Mouse (Mus musculus) testis, adult 2 months (tissue): ENCODE measurements around the gene Ramp3. TPM values are rescaled to one million over a fixed set of nuclear protein-coding genes. Genes with fewer than 3 reads are reported as not detected.
A peak's percentile ranks its signal among the peaks of the same experiment; 100 is the strongest.

Source experiments
- H3K27ac ChIP-seq: fragments of 200-500 bp; 2 replicates; pipeline ENCODE4 v1.5.1; 2012; ENCODE audit warnings: low read depth, low read length; ENCODE audit not compliant: control insufficient read depth, insufficient read depth
- H3K27me3 ChIP-seq: fragments of 200-500 bp; 2 replicates; pipeline ENCODE4 v1.6.1; 2012; ENCODE audit warnings: mild to moderate bottlenecking, low read length, moderate library complexity; ENCODE audit not compliant: control insufficient read depth, insufficient read depth
- H3K36me3 ChIP-seq: fragments of 200-500 bp; 2 replicates; pipeline ENCODE4 v1.6.1; 2012; ENCODE audit warnings: mild to moderate bottlenecking, low read length; ENCODE audit not compliant: control insufficient read depth, insufficient read depth
- H3K4me1 ChIP-seq: fragments of 200-500 bp; 2 replicates; pipeline ENCODE4 v1.6.1; 2012; ENCODE audit warnings: low read length; ENCODE audit not compliant: control insufficient read depth, insufficient read depth
- H3K4me3 ChIP-seq: fragments of 200-500 bp; 2 replicates; pipeline ENCODE4 v1.5.1; 2012; ENCODE audit warnings: low read depth, mild to moderate bottlenecking, low read length, moderate library complexity, mixed read lengths; ENCODE audit not compliant: control insufficient read depth
- CTCF ChIP-seq: fragments of 200-500 bp; IDR thresholded peaks from 2 replicates; pipeline ENCODE4 v1.5.1; 2012; ENCODE audit warnings: low read depth, mild to moderate bottlenecking, inconsistent platforms, low read length, moderate library complexity; ENCODE audit not compliant: control insufficient read depth, insufficient read depth, insufficient replicate concordance
- POLR2A ChIP-seq: fragments of 200-500 bp; IDR thresholded peaks from 2 replicates; pipeline ENCODE4 v1.6.1; 2012; ENCODE audit warnings: low read depth, mild to moderate bottlenecking, inconsistent platforms, low read length, moderate library complexity; ENCODE audit not compliant: control insufficient read depth
- polyA plus RNA-seq: library from polyadenylated mRNA; depleted of rRNA; stranded (reverse); fragments of >200 nt; gene quantifications from 2 replicates; pipeline ENCODE4 v1.2.3, GENCODE M21; 2012; rRNA removed

The Ramp3 gene
- polyA plus RNA-seq, 1 experiment: 11.2 TPM

DNA sequence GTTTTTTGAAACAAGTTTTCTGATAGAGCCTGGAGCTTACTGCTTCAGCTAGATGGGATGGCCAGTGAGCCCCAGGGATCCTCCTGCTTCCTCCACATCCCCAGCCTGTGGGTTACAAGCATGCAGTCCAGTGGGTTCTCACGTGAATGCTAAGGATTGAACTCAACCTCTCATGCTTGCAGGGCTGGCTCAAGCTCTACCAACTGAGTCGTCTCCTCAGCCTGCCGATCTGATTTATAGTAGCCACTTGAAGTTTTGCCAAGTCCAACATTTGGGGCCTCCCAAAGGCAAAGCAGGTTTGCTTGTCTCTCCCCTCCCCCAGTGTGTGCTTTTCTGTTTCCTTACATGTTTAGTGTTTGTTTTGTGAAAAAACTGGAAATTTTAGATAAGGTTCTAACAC is 43.9 kb downstream of the Ramp3 start:
- no peaks in the 10 kb centered on the region for H3K27me3 ChIP-seq
- no peak overlapping the region for H3K4me3 ChIP-seq
- H3K36me3 ChIP-seq: no peaks in the 10 kb centered on the region
- H3K27ac ChIP-seq: no peak overlapping the region
- peaks cover 3% of the 10 kb centered on the region; the same call in 1 of the 2 replicates for H3K4me1 ChIP-seq
- TF ChIP-seq POLR2A (no peak), CTCF (no peak)

DNA sequence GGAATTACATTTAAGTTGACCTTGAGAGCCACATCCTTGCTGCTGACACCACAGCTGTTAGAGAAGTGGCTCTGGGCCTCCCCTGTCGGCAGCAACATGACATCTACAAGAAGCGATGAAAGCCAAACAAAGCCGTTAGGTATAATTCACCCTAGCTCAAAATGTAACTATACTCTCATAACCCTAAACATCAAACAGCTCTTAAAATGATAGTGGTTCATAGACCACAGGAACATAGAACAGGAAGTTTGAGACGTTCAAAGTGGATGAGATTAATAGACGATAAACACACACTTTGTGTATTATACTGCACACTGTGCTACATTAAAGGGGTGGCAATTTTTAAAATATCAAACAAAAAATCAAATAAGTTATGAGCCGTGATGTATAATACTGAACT is 46.5 kb downstream of the Ramp3 start:
- TF ChIP-seq POLR2A (no peak), CTCF (no peak)
- Histone ChIP-seq H3K36me3 (no peaks in the 10 kb centered on the region), H3K27ac (no peak overlapping the region), H3K4me3 (no peak overlapping the region), H3K4me1 (peaks cover 3% of the 10 kb centered on the region; the same call in 1 of the 2 replicates), H3K27me3 (no peaks in the 10 kb centered on the region)

DNA sequence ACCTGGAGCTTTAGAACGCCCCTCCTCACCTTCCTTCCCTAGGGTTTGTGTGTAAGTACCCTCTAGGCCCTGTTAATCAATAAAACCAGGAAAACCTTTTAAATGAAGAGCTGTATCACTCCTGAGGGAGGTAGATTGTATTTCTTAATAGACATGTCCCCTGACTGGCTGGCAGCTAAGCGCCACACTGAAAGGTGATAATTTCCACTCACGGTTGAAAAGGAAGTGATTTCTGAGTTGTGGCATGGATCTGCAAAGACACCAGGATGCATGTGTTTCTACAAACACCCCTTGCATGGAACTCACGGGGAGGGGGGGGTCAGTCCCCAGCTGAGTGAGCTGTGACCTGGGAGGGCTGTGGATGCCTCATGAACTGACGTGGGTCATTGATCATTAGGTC is 47.2 kb downstream of the Ramp3 start:
- no peaks in the 10 kb centered on the region for H3K36me3 ChIP-seq
- no peak for TF ChIP-seq CTCF
- no peak for TF ChIP-seq POLR2A
- H3K4me3 ChIP-seq: no peak overlapping the region
- no peaks in the 10 kb centered on the region for H3K27me3 ChIP-seq
- H3K27ac ChIP-seq: no peak overlapping the region
- peaks cover 3% of the 10 kb centered on the region; the same call in 1 of the 2 replicates for H3K4me1 ChIP-seq

DNA sequence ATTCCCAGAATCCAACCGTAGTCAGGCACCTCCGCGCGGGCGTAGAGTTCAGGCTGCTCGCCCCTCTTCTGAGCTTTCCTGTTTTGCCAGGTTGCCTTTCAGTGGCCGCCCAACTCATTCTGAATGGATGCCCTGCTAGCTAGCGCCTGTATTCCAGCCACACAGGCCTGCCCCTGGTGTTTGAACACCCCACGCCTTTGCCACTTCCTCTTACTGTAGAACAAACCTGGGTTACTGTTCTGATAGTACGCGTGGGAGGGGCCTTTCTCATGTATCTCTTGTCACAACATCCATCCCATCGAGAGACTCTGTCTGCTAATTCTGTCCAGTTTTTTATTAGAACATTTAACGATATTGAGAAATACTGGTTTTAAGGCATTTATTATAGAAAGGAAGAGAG is 48.5 kb downstream of the Ramp3 start:
- H3K4me1 ChIP-seq: peaks cover 3% of the 10 kb centered on the region; the same call in 1 of the 2 replicates
- no peaks in the 10 kb centered on the region for H3K27me3 ChIP-seq
- no peak for TF ChIP-seq CTCF
- no peak for TF ChIP-seq POLR2A

GRCm38 (mm10) chr11:6708437-6708836 is 50.1 kb downstream of the Ramp3 start:
- Histone ChIP-seq H3K4me3 (no peak overlapping the region), H3K27me3 (no peaks in the 10 kb centered on the region), H3K27ac (no peak overlapping the region), H3K36me3 (no peaks in the 10 kb centered on the region), H3K4me1 (peaks cover 3% of the 10 kb centered on the region; the same call in 1 of the 2 replicates)
- TF ChIP-seq POLR2A (no peak), CTCF (no peak)

More for the DNA sequence above, 48.5 kb downstream of the Ramp3 start:
- Histone ChIP-seq H3K4me3 (no peak overlapping the region), H3K27ac (no peak overlapping the region), H3K36me3 (no peaks in the 10 kb centered on the region)

DNA sequence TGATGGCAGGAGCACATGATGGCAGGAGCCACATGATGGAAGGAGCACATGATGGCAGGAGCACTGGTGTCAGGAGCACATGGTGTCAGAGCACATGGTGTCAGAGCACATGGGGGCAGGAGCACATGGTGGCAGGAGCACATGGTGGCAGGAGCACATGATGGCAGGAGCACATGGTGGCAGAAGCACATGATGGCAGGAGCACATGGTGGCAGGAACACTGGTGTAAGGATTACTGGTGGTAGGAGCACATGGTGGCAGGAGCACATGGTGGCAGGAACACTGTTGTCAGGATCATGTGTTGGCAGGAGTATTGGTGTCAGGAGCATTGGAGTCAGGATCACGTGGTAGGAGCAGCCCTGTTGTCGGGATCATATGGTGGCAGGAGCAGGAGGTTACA is 52.1 kb downstream of the Ramp3 start:
- Histone ChIP-seq H3K4me3 (no peak overlapping the region), H3K4me1 (peaks cover 4% of the 10 kb centered on the region; the same call in 1 of the 2 replicates)
- TF ChIP-seq CTCF (peak; percentile 2; the same call in 1 of the 2 replicates), POLR2A (no peak)

GRCm38 (mm10) chr11:6720746-6721145 is 62.4 kb downstream of the Ramp3 start:
- TF ChIP-seq POLR2A: no peak
- Histone ChIP-seq H3K4me1 (no peaks in the 10 kb centered on the region; the same call in none of the 2 replicates), H3K36me3 (no peaks in the 10 kb centered on the region), H3K27me3 (no peaks in the 10 kb centered on the region), H3K4me3 (peak overlapping the region; percentile 80), H3K27ac (no peak overlapping the region)

More for the DNA sequence above, 52.1 kb downstream of the Ramp3 start:
- H3K27me3 ChIP-seq: no peaks in the 10 kb centered on the region
- no peak overlapping the region for H3K27ac ChIP-seq
- H3K36me3 ChIP-seq: no peaks in the 10 kb centered on the region

GRCm38 (mm10) chr11:6726921-6727320 is 68.6 kb downstream of the Ramp3 start:
- TF ChIP-seq CTCF: no peak
- no peak for TF ChIP-seq POLR2A
- no peak overlapping the region for H3K27ac ChIP-seq
- no peaks in the 10 kb centered on the region for H3K27me3 ChIP-seq
- no peaks in the 10 kb centered on the region for H3K4me1 ChIP-seq
- H3K36me3 ChIP-seq: no peaks in the 10 kb centered on the region
- no peak overlapping the region for H3K4me3 ChIP-seq

Other genes starting within 250 kb of the Ramp3 start
- 609 and 709 TPM in 2 replicates for gene Ppia, start 243.1 kb upstream of the Ramp3 start, polyA plus RNA-seq
- 26.2 and 30.5 TPM in 2 replicates for gene H2afv, start 214.1 kb upstream of the Ramp3 start, polyA plus RNA-seq
- gene Purb, start 182.6 kb upstream of the Ramp3 start, polyA plus RNA-seq: 5.6 and 6.0 TPM in 2 replicates
- 0.31 and 0.46 TPM in 2 replicates for gene Myo1g, start 137.6 kb upstream of the Ramp3 start, polyA plus RNA-seq
- gene Ccm2, start 111.6 kb upstream of the Ramp3 start, polyA plus RNA-seq: 21.1 and 22.5 TPM in 2 replicates
- gene Nacad, start 52.5 kb upstream of the Ramp3 start, polyA plus RNA-seq: 1.0 and 1.4 TPM in 2 replicates
- gene Tbrg4, start 32.5 kb upstream of the Ramp3 start, polyA plus RNA-seq: 57.1 and 66.9 TPM in 2 replicates
- gene Wap, start 19.9 kb upstream of the Ramp3 start, polyA plus RNA-seq: 0.32 TPM in 1 of 2 replicates, not detected in the other
- gene Gm11983, start 179.1 kb downstream of the Ramp3 start, polyA plus RNA-seq: not detected in 2 replicates